Mouse (Mus musculus) heart, adult 18-20 months (tissue): ENCODE results near the gene Slc9a3r1. TPM values are rescaled to one million over a fixed set of nuclear protein-coding genes. Genes with fewer than 3 reads are reported as not detected.
A peak's percentile ranks its signal among the peaks of the same experiment; 100 is the strongest.

Experiments
- DNase-seq, 2 experiments: peaks; one replicate each; pipeline ENCODE4 v3.0.0; 2021 to 2022; ENCODE audit warnings: mixed read lengths in 1 of 2
- total RNA-seq, 2 experiments: library from RNA; stranded (reverse); gene quantifications; 2 replicates each; pipeline ENCODE4 v1.2.3; 2021

Gene Slc9a3r1
- total RNA-seq, 2 experiments from 2014 or later, result 7.7 to 9.1 TPM

DNA sequence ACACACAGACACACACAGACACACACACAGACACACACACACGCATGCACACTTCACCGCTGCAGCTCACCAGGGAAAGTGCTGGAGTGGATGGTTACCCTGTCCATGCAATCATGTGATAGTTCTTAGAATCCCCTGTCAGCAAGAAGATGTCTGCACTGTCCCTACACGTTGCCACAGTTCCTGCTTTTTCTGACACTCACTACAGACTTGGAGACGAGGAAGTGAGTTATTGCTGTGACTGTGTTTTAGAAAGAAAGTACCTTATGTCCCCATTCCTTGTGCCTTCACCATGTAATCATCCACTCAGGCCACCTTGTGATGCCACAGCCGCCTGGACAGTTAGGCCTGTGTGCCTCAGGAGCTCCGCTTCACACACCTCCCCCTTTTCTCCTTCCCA is 26.2 kb downstream of the Slc9a3r1 start:
- no peak for DNase-seq

DNA sequence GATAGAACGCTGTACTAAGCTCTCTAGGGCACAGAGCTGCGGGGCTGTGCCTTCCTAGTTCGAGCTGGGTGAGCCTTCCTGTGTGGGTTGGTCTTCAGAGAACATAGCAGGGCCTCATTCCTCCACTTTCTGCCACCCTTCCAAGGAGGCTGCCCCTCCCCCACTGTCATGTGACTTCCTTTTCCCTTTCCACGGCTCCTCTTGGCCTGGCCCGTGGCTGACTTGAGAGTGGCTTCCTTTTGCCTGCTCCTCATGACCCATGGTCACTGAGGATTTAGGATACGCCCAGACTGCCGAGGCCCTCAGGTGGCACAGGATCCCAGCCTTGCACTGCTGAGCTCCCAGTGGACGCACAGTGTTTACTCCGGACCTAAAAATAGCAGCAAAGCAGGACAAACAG is 29.0 kb downstream of the Slc9a3r1 start:
- DNase-seq, result peak; percentile 79 to 82

DNA sequence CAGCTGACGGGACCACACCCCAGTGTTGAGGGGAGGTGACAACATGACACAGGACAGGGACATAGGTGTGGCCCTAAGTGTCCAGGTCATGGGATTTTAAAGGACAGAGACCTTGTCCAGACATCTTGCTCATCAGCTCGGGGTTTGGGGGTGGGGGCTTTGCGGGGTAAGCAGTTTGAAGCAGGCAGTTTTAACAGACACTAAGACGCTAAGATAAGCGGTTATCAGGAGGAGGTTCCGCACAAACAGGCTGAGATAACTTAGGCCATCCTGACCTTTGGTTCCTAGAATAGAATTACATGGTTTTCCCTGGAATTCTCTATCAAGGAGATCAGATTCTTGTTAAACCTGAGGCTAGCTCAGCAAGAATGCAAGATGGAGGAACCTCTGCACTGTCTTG is 31.6 kb downstream of the Slc9a3r1 start:
- no peak for DNase-seq

DNA sequence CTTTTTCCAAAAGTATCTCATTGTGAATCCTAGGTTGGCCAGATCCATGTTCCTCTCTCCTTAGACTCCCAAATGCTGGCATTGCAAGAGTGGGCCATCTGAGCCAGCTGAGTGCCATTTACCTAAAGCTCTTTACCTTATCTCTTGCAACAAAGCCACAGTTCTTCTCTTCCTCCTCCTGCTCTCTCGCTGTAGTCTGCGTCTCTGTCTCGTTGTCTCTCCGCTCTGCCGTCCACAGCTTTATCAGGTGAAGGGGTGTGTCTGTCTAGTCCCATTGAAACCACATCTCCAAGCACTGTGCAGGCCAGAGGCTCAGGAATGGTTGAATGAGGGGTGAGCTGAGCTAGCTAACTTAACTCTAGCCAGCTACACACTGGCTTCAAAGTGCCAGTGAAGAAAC is 32.8 kb downstream of the Slc9a3r1 start:
- no peak for DNase-seq

DNA sequence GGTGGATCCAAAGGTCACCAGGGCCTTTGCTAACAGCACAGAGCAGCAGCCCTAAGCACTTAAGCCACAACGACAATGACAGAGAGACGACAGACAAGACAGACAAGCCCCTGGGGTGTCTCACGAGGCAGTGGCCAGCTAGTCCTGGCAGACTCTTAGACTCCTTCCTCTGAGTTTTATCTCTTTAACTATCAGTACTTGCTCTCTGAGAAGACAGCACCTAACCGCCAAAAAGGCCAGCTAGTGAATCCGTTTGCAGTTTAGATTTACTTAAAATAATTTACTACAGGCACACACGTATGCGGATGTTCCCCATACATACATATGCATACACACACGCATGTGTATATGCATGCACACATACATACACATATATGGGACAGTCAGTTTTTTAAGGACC is 34.4 kb downstream of the Slc9a3r1 start:
- DNase-seq, result no peak

DNA sequence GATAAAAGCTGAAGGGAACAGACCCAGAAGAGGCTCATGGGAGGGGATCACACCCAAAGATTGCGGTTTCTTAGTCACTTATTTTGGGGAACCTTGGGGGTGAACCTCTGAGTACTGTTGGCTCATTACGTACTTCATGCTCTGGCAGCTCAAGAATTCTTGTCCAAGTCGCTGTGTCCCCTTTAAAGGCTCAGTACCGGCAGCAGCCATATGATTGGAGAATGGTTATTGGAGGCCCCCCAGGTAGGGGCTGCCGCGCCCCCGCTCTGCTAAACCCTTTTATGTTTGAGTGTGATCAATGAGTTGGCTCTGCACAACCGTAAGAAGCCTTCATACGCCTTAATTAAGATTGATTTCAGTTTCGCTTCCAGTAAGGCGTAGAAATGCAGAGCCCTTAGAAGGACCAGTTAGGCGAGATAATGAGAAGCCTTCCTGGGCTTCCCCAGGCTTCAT is 35.8 kb downstream of the Slc9a3r1 start:
- no peak for DNase-seq

DNA sequence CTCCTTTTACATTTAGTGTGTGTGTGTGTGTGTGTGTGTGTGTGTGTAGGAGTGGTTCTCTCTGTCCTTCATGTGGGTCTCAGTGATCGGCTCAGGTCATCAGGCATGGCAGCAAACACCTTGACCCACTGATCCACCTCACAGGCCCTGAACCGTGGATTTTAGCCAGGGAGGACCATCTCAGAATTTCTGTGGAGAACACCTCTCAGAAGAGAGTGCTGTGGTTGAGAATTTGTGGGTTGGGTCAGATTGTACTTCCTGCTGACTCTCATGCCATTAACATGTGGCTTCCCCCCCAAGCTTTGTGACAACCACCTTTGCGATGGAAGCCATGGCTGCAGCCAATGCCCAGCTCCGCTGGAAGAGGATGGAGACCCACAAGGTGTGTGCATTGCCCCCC is 37.4 kb downstream of the Slc9a3r1 start:
- no peak for DNase-seq

DNA sequence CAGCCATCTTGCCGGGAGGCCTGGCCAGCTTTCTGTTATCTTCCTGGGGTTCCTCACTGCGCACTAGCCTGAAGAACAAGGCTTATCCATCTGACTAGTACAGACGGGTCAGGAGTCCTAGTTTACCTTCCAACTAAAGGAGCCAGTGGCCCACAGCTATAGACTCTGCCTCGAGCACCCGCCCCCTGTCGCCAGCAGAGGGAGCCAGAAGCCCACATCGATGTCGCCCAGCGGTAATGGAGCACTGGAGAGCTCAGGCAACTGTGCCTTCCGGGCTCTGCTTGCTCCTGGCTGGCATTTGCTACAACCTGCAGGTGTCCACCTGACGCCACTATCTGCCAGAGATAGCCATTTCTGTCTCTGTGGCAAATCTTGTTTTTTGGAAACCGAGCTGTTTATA is 39.2 kb downstream of the Slc9a3r1 start:
- peak; percentile 73 to 87 for DNase-seq

DNA sequence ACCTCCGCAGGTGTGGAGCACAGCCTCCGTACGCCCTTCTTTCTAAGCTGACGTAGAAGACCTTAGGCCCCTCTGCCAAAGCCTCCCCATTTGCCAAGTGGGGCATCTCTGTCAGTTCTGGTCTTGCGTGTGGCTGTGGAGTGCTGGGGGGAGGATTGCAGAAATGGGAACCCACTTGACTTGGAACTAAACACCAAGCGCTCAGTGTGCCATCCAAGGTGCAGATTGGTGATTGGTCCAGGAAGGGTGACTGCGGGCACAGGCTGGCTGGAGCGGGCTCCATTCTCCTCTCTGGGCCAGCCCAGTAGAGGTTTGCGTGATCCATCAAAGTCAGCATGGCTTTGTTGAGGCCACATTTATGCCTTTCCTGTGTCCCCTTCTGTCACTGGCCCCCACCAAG is 39.6 kb downstream of the Slc9a3r1 start:
- no peak for DNase-seq

DNA sequence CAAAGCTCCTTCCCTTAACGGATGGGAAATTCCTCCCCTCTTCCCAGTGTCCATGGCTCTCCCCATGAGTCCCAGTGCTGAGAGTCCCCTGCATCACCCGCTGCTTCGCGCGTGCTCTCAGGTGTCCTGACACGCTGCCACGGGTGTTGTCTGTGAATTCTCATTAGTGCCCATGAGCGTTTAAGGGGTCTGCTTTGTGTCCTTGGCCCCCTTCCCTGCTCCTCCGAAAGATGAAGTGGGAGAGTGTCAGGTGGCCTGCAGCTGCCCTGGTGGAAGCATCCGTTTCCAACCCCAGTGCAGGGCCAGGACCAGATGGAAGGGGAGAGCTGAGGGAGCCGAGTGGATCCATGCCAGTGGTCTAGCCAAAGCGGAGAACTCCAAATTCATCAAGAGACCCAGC is 45.0 kb downstream of the Slc9a3r1 start:
- no peak for DNase-seq

DNA sequence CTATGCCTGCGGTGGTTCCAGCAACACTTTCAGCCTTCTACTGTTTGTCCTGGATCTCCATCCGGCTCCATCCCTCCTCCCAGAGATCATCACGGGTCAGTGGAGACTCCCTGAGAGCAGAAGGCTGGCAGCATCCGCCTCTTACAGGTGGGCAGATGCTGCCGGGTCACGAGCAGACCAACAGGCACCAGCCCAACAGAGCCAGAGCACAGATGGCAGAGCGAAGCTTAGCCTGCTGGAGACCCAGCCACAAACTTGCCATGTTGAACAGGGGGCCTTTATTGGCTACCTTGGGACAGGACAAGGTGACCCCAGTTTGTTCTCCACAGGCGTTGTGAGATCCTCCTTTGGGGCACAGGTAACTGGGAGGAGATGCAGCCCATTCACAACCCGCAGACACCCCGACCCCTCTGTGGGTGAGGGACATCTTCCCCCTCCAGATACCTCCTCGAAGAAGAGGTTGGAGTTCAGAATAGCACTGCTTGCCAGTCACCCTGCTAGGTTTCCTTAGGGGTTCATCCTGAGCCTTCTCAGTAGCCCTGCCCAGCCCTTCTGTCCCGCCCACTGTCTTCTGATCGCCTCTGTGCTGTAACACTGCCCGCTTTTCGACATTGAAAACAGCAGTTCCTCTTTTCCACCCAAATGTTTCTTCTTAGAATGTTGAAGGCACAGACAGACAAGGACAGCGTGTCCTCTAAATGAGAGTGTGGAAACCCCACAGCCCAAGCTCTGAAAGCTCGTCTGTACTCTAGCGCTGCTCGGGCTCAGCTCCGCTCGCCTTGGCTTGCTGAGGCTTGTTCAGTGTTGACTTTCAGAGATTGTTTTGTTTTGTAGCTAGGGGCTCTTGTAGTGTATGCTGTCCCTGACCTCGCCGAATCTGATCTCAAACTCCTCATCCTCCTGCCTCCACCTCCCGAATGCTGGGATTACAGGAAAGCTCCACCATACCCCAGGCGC is 45.9 kb downstream of the Slc9a3r1 start:
- DNase-seq, result peak in 1 of 2 experiments; percentile 37

DNA sequence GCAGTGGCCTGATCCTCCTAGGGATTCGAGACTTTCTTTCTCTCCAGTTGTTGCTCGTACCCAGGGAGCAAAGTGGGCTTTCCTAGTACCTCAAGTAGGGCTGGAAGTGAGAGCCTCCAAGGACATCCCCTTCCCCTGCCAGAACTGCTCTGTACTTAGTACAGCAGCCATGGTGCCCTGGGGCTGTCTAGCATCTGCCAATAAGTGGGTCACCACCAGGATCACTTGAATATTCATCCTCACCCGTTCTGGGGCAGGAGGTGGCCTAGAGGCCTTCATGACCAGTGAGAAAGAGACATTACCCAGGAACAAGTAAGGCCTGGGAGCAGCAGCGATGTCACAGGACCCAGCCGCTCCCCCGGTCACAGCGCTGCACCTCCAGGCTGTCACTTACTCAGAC is 46.8 kb downstream of the Slc9a3r1 start:
- no peak for DNase-seq

DNA sequence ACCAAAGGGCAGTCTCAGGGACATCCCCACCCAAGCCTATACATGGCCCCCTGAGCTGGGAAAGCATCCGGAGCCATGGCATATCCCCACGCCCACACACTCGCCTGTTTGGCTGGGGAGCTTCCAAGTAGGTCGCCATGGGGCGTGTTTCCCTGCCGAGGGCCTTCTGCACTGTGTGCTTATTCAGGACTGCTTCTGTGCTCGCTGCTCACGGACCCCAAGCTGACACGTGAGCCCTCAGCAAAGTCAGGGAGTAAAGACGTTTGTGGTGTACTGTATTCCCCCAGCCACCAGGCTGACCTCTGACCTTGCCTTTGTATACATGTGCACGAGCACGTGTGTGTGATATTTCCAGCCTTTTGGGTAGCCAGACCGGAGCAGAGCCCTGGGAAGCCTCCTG is 49.0 kb downstream of the Slc9a3r1 start:
- DNase-seq, result no peak

DNA sequence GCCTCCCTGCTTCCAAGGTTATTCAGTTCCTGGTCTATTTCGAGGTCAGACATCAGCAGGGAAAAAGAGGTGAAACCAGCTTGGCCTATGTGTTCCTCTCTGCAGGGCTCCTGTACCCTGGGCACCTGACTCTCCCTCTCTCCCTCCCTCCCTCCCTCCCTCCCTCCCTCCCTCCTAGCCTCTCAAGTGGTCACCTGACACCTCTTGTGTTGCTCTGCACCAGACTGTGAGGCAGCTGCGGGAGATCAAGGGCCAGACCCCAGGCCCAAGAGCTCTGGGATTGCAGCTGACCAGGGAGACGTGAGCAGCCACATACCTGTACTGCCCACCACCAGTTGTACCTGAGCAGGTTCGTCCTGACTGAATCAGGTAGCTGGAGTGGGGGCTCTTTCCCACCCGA is 52.0 kb downstream of the Slc9a3r1 start:
- DNase-seq, result no peak

DNA sequence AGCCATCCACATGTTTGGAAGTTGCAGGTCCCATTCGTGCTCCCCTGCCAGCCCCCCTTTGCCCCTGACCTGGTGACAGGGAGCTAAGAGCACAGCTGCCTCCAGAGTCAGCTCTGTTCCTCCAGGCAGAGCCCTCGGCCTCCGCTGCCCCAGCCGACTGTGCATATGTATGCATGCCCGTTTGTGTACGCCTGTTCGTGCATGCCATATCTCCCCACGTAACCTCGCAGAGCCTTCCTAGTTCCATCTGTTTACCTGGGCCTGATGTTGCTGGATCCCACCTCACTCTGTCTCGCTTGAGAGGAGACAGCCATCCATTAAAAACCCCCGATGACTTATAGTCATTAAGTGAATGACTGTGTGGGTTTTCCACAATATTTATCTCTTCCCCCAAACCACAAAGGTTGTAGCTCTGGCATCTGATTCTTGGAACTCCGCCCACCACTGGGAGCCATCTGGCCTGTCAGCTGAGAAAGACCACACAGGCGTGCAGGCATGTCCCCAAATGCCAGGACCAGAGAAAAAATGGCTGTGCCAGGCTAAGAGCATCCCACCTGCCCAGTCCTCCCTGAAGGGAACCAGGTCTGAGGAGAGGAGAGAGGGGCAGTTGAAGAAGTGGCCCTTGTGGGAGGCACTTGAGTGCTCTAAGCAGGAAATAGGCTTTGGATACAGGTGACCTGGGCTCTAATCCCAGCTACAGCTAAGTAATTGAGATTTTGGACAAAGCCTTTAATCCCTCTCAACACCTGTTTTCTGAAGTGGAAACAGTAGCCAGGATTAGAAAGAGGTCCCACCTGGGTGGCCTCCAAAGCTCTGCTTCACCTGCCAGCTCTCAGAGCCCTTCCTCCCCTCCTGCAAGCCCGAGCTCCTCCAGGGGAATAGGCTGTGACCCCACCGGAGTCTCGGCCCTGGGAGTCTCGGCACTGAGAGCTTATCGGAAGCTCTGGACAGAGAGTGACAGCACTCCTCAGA is 54.6 kb downstream of the Slc9a3r1 start:
- no peak for DNase-seq

DNA sequence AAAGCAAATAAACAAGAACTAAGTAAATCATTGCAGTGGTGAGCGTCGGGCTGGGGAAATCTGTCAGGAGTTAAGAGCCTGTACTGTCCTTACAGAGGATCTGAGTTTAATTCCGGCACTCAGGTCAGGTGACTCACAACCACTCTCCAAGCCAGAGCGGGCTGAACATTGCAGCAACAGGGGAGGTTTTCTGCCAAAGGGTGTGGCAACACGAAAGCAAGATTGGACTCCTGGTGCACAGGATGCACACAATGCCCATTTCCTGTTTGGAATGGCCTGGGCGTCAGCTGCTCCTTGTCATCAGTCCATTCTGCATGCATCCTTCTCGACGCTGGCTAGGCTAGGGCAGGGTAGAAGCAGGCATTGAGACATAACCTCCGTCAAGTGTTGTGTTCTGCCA is 56.1 kb downstream of the Slc9a3r1 start:
- peak; percentile 77 to 80 for DNase-seq

DNA sequence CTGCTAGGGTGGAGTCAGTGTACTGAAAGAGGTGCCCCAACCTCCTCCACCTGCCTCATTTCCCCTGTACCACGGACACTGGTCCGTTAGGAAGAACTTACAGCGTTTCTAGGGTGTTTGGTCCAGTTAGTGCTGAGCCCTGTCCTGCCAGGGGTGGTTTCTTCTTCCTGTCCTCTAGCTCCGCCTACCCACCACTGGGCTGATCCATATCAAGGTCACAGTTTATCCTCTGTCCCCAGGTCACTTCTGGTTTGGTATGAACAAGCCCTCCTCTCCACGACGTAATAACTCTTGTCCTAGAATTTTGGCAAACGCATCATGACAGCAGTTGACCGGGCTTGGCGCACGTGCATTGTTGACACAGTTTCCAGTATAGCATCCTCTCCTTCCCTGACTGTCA is 56.5 kb downstream of the Slc9a3r1 start:
- DNase-seq, result no peak

DNA sequence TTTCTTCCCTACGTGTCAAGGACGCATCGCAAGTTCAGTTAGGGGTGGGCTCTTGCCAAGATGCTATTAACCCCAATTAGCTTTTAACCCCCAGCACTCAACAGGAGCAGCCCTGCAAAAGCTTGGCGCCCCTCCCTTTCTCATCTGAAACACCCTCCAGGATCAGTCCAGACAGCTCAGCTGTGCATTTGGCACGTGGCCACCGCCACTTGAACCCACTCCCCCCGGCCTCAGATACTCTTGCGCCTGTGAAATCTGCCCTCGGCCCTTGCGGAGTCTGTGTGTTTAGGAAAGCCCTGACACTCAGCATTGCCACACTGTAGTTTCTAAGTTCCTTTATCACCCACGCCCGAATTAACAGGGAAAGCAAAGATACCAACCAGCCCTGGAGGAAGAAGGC is 58.9 kb downstream of the Slc9a3r1 start:
- DNase-seq, result no peak

DNA sequence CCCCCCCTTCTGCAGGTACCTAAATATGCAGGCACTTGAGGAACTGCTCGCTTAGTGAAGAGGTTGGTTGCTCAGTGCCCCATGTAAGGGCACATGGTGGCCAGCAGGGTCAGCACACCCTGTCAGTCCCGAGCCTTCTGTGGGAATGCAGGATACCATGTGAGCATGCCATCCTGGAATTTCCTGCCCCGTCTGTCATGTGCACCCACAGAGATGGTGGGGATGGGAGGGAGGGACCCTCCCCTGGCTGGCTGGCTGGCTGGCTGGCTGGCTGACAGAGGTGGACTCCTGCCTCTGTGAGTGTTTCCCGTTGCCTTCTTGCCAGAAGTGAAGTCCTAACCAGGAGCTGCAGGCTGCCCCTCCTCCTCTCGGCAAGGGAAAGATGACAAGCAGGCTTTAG is 59.4 kb downstream of the Slc9a3r1 start:
- no peak for DNase-seq

DNA sequence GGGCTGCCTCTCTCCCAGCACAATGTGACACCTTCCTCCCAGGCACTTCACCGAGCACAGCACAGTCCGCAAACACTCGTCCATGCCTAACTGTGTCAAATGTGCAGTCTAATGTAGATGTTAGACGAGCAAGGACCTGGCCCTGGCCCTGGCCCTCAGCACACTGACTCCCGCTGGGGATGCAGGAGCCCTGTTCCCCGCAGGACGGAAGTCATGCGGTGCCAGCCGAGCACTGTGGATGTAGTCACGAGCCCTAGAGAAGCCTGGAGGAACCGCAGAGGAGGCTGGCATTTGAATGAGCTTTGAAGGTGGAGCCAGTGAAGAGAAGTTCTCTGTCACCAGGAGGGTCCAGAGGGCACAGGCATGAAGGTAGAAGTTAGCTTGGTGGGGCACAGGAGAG is 60.3 kb downstream of the Slc9a3r1 start:
- no peak for DNase-seq

DNA sequence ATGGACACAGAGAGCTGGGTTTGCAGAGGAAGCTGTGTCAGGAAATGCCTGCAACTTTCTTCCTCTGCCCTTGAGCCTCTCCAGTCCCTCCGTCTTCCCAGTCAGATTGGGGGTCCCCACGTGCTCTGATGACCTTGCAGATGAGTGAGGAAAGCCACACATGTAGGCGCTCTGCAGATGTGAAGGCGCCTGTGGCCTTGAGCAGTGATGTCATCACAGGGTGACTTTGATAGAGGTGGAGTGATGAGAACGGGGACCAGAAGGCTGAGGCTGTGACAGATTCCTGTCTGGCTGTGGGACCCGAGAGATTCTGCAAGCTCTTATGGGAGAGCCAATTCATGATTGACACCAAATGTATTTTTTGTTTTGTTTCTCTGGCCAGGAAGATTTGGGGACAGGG is 60.7 kb downstream of the Slc9a3r1 start:
- no peak for DNase-seq

DNA sequence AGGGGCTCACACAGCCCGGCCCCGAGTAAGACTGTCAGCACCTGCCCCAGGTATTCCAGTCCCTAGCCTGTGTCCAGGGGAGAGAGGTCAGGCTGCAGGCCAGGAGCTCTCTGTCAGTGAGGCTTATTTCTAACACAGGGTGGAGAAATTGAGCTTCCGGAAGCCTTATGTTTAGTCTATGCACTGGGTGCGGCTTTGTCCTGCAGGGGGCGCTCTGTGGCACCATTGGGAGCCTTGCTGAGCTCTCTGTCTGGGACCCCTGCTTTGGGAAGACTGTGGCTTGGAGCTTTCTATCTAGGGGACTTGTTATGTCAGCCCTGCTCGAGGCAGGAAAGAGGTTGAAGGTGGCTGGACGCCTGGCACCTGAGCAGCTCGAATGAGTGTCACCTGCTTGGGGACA is 61.7 kb downstream of the Slc9a3r1 start:
- peak in 1 of 2 experiments; percentile 58 for DNase-seq

DNA sequence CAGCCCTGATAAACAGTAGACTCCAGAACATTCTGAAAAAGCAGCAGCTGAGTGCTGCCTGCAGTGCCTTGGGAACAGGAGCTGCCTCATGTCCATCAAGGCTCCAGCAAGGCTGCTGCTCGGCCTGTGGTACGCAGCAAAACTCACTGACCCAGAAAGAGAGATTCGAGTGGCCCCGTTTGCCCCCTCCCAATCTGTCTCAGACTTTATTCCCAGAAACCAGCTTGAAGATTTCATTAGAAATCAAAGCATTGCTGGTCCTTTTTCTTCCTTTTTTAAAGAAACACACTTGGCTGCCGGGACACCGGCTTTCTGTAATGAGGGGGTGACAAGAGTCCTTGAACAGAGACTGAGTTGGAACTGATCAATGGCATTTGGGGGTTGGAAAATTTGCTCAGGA is 62.2 kb downstream of the Slc9a3r1 start:
- DNase-seq, result no peak
